Comparison of ENCODE assay signal across 7 mouse cellular contexts in genomic region chr1:132139416-132139864, GRCm38 (mm10). TPM values are rescaled to one million over a fixed set of nuclear protein-coding genes. Genes with fewer than 3 reads are reported as not detected.
DNase-seq lines count a peak whose midpoint lies in the region; ATAC-seq and TF ChIP-seq lines count a peak whose summit lies in the region.

TSS of gene Cdk18 (minus strand) at chr1:132139684.

- 0% methylated on average over 30 of the region's 30 CpGs for WGBS in forebrain, embryonic 14.5 days
- under 1% methylated on average over 30 of the region's 30 CpGs for WGBS in hindbrain, embryonic 10.5 days
- under 1% methylated on average over 30 of the region's 30 CpGs for WGBS in small intestine, adult 2 months

- peaks cover 15% of the 10 kb centered on the region for H3K4me1 ChIP-seq in forebrain, embryonic 14.5 days (ENCODE audit: control insufficient read depth, insufficient read depth, low read length)
- H3K4me1 ChIP-seq in hindbrain, embryonic 10.5 days (replicated peaks): peaks cover 62% of the 10 kb centered on the region
- H3K4me1 ChIP-seq in small intestine, adult 2 months (ENCODE audit: control insufficient read depth, insufficient read depth, insufficient read length, low read length): peaks cover 12% of the 10 kb centered on the region; the same call in 1 of the 2 replicates

- H3K36me3 ChIP-seq in forebrain, embryonic 14.5 days (ENCODE audit: control insufficient read depth, insufficient read depth, low read length): no peaks in the 10 kb centered on the region
- no peaks in the 10 kb centered on the region for H3K36me3 ChIP-seq in hindbrain, embryonic 10.5 days
- H3K36me3 ChIP-seq in small intestine, adult 2 months (ENCODE audit: control insufficient read depth, insufficient read depth, low read length): no peaks in the 10 kb centered on the region

- no peaks in the 10 kb centered on the region for H3K27me3 ChIP-seq in Patski
- peaks cover 6% of the 10 kb centered on the region for H3K27me3 ChIP-seq in forebrain, embryonic 14.5 days (replicated peaks; ENCODE audit: control insufficient read depth, insufficient read depth, low read length)
- peaks cover 55% of the 10 kb centered on the region for H3K27me3 ChIP-seq in hindbrain, embryonic 10.5 days (ENCODE audit: insufficient read depth, poor library complexity, severe bottlenecking)
- no peaks in the 10 kb centered on the region for H3K27me3 ChIP-seq in small intestine, adult 2 months (ENCODE audit: control insufficient read depth, insufficient read depth, low read length)

- POLR2A ChIA-PET in Patski (lab: Charles Lee): interaction anchor here (1.5 to 3.2 kb wide), 4 partner anchors 11 to 29 kb away, joined by 4 to 36 read pairs (median 9); no protein-coding TSS in a partner anchor

- H3K9ac ChIP-seq in forebrain, embryonic 14.5 days (ENCODE audit: low read length): peak within 1 kb of the TSS; percentile 63

- TF ChIP-seq POLR2A in small intestine, adult 2 months (IDR thresholded peaks at IDR 0.05; ENCODE audit: low read depth, low read length): peak; percentile 55; the same call in 1 of the 2 replicates

- H3K4me2 ChIP-seq in forebrain, embryonic 14.5 days (ENCODE audit: low read length): peak within 1 kb of the TSS; percentile 95

- TF ChIP-seq CTCF in Patski (IDR thresholded peaks at IDR 0.05): no peak
- no peak for TF ChIP-seq CTCF in small intestine, adult 2 months (IDR thresholded peaks at IDR 0.05; ENCODE audit: extremely low read depth, insufficient read length, insufficient replicate concordance, low read depth, low read length)

- CTCF ChIA-PET in Patski (lab: Charles Lee): interaction anchor here (2.3 to 4.0 kb wide), 3 partner anchors 11 to 18 kb away, joined by 11 to 31 read pairs (median 17); no protein-coding TSS in a partner anchor

- in situ Hi-C loops in Patski (cut with MboI; ENCODE audit: low pct_unique_long_range_greater_than_20kb): no loop called here

- DNase-seq in Patski (ENCODE audit: low read depth, low spot score): no peak
- DNase-seq in brain, adult 2 months (ENCODE audit: low read depth, low spot score): peak; percentile 86
- DNase-seq in forebrain, embryonic 14.5 days (ENCODE audit: low spot score): no peak
- peak; percentile 68 for DNase-seq in hindbrain, embryonic 10.5 days (ENCODE audit: low spot score)
- DNase-seq in layer of hippocampus, postnatal 10 days (ENCODE audit: low spot score in 2 of 2): peak in 1 of 2 experiments; percentile 38
- DNase-seq in lung, postnatal 14 days: peak; percentile 77

- H3K9me3 ChIP-seq in forebrain, embryonic 14.5 days (replicated peaks; ENCODE audit: control insufficient read depth, low read length): no peaks in the 10 kb centered on the region
- H3K9me3 ChIP-seq in hindbrain, embryonic 10.5 days: no peaks in the 10 kb centered on the region

- ATAC-seq in Patski: peak; percentile 80
- ATAC-seq in forebrain, embryonic 14.5 days: no peak

- H3K27ac ChIP-seq in forebrain, embryonic 14.5 days (ENCODE audit: low read depth, low read length): no peak within 1 kb of the TSS
- peak within 1 kb of the TSS; percentile 80 for H3K27ac ChIP-seq in hindbrain, embryonic 10.5 days
- peak within 1 kb of the TSS; percentile 91 for H3K27ac ChIP-seq in small intestine, adult 2 months (ENCODE audit: insufficient read depth, low read depth, low read length)

- H3K4me3 ChIP-seq in forebrain, embryonic 14.5 days (ENCODE audit: low read depth, low read length): peak within 1 kb of the TSS; percentile 43
- H3K4me3 ChIP-seq in hindbrain, embryonic 10.5 days: peak within 1 kb of the TSS; percentile 60
- peak within 1 kb of the TSS; percentile 99 for H3K4me3 ChIP-seq in small intestine, adult 2 months (ENCODE audit: low read depth, low read length)

RNA-seq across cellular contexts. Expression of gene Cdk18, which starts in this region (rescaled TPM):
- 88.8 TPM for polyA plus RNA-seq in Patski (2021)
- polyA plus RNA-seq in forebrain, embryonic 14.5 days (2014; fragmentation: Nextera tagmentation; extraction: Ambion mirVana): 0.31 and 0.69 TPM in 2 replicates
- polyA plus RNA-seq in hindbrain, embryonic 10.5 days (2016; fragmentation: Nextera tagmentation; extraction: Ambion mirVana): 2.1 and 2.2 TPM in 2 replicates
- 10 to 100 TPM; 19.3 to 23.4 TPM for total RNA-seq in layer of hippocampus, postnatal 10 days (2021)
- polyA plus RNA-seq in small intestine, adult 2 months (2012; rRNA removed): 84.2 and 133 TPM in 2 replicates

Comparison
In these comparisons a context has a peak if more than half of its experiments do, and no peak if none do; other contexts are left out.
1. RNA of gene Cdk18 (polyA plus RNA-seq): 84.2 to 133 TPM in small intestine, adult 2 months and 88.8 TPM in Patski (single experiment); 2.1 to 2.2 TPM in hindbrain, embryonic 10.5 days and 0.31 to 0.69 TPM in forebrain, embryonic 14.5 days; every median in the first group is over 10 times any median in the second.
2. DNase-seq: peak in brain, adult 2 months (single experiment), hindbrain, embryonic 10.5 days (single experiment) and lung, postnatal 14 days (single experiment); none in Patski (single experiment) and forebrain, embryonic 14.5 days (single experiment).
3. H3K4me3 ChIP-seq: peak in every context shown above with its lines; median percentile 99 in small intestine, adult 2 months; 60 in hindbrain, embryonic 10.5 days; 43 in forebrain, embryonic 14.5 days.